Mouse (Mus musculus) thymus, postnatal 36 days (tissue): ENCODE data around the gene B3gnt2.
"Not testable (repeated sequence)": the region's sequence is repeated elsewhere in the genome, so short reads cannot be mapped to it uniquely, and the experiment has no call there.

Source experiments
- DNase-seq, 2 experiments: peaks; one replicate each; pipeline ENCODE4 v3.0.0; 2022; ENCODE audit warnings: mixed read lengths in 2 of 2

B3gnt2 gene

DNA sequence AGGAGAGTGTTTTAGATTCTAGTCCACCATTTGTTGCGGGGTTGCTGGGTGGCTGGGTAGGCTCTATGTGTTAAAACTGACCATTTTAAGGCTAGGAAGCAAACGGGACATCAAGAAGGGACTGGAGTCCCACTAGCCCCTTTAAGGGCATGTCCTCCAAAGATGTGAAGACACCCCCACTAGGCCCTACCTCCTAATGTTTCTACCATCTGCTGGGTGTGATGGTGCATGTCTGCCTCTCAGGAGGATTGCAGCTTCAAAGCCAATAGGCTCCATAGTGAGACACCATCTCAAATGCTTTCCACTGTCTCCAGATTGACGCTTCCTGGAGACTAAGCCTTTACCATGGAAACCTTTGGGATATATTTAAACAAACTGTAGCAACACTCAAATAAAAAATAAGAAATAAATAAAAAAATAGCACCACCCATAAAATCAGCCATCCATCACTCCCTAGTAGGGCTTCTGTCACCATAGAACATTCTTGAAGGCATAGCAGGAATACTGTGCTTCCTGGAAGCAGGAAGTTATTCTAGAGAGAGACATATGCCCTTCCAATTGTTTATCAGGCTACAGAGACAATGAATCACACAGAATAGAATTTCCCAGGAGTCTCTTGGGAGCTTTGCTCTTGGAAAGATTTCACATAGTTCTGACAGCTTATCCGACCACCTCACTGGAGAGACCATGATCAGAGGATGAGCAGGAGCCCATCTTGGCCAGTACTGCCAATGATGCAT lies 97.0 kb downstream of the B3gnt2 start:
- no peak for DNase-seq

DNA sequence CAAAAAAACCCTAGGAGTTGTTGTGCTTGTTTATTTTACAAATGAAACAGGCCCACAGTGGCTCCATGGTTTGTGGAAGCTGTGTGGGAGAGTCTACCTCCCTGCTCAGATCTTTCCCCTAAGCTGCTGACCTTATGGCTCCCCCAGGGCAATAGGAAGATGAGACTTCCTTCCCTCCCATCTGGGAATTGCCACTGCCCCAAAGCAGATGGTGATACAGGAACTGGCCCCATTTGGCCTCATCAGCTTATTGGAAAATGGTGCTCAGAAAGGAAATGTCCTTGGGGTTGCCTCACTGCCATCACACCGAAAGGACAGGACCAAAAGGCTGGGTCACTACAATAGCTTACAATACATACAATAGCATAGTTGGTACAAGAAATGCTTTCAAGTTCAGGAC lies 97.7 kb downstream of the B3gnt2 start:
- no peak for DNase-seq

DNA sequence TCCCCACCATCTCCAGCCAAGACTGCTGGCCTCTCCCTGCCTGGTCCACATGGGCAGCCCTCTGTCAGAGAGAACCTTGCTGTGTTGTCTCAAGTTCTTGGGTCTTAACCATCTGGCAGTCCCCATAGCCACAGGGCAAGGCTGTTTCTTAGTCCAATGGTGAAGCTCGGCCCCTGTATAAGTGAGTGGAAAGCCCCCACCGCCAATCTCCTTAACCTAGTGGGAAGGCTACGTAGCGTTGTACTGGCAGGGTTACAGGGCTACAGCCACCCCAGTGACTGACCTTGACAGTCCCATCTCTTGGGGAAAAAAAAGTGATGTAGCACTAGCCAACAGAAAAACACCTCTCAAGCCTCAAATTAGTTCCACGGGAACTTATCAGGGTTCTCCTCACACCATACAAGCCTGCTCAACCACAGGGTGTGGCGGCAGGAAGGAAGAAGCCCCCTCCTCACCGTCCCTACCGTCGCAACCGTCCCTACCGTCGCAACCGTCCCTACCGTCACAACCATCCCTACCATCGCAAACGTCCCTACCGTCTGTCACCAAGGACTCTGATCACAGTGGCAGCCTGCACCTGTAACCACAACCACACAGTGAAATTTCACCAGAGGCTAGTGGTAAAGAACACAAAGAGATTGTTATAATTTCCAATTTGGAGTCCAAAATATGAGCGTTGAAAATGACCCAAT lies 98.4 kb downstream of the B3gnt2 start:
- DNase-seq: peak; percentile 56 to 73

DNA sequence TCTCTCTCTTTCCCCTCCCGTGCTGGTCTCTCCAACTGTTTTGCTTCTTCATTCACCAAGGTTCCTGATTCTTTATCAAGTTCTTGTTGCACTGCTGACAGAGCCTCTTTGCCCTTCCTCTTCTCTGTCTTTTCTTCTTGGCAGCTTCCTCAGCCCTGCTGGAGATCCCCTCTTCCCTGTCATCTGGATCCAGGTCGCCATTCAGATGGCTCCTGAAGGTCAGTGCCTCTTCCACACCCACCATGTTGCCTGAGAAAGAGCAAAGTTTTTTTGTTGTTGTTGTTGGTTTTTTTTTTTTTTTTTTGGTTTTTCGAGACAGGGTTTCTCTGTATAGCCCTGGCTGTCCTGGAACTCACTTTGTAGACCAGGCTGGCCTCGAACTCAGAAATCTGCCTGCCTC lies 101.0 kb downstream of the B3gnt2 start:
- no peak for DNase-seq

DNA sequence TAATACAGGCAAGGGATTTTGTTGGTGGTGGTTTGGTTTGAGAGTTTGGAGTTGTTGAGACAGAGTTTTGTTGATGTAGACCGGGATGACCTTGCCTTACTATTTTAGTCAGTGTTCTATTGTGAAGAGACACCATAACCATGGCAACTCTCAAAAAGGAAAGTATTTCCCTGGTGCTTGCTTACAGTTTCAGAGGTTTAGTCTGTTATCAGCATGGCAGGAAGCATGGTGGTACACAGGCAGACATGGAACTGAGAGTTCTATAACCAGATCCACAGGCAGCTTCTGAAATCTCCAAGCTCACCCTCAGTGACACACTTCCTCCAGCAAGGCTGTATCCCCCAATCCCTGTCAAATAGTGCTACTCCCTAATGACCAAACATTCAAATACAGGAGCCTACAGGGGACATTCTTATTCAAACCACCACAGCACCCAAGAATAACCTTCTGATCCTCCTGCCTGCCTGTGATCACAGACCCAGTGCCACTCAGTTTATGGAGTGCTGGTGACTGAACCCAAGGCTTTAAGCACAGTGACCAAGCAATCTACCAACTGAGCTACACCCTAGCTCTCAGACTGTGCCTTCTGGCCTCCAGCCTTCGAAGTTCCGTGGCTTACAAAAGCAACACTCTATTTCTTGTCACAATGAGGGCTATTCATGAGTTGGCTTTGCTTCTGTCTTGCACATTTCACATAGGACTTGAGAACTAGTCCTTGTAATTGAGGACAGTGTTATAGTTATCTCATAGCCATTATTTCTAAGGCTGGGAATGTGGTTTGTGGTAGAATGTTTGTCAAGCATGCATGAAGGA lies 104.4 kb downstream of the B3gnt2 start:
- no peak for DNase-seq

DNA sequence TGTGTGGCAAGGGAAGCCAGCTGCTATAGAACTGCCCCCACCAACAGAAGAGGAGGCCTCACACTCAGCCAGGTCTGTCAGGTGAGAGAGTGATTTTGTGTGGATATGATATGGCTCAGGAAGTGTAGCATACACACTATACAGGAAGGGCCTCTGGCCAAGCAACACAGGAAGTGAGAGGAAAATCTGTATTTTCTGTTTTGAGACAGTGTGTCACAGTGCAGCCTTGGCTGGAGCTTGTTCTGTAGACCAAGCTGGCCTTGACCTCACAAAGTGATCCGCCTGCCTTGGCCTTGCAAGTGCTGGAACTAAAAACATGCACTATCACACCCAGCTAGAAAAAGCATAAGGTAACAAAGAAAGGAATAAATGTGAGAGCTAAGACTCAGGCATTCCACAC lies 105.6 kb downstream of the B3gnt2 start:
- DNase-seq: no peak

DNA sequence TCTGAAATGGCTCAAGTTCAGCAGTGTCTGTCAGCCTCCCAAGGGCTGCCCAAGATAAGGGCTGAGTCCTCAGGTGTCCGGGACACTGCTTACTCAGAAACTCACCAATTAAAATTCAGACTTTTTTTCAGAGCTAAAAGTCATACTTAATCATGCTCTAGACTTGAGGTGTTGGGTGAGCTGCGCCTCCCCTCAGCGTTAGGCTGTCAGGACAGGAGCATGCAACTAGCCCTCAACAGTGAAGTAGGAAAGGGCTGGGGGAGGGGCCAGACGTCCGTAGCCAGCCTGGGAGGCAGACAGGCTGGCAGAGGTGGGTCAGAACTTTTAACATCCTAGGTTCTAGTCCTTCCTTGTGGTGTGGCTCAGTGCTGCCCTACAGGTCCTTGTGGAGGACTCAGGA lies 108.2 kb downstream of the B3gnt2 start:
- no peak for DNase-seq

DNA sequence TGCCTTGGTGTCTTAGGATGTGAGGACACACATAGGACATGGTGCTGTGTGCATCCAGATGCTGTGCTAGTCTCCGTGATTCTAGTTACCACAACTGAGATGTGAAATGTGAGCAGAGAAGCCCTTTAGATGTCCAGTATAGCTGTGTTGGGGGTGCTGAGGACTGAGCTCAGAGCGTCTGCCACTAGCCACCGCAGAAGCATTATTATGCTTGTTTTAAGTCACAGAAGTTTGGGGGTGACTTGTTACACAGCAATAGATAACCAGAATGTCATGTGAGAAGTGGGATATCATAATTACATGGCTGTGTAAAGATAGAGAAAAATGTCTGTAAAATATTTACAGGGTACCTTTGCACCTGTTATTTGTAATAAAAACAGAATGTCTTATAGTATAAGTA lies 109.2 kb downstream of the B3gnt2 start:
- no peak for DNase-seq

DNA sequence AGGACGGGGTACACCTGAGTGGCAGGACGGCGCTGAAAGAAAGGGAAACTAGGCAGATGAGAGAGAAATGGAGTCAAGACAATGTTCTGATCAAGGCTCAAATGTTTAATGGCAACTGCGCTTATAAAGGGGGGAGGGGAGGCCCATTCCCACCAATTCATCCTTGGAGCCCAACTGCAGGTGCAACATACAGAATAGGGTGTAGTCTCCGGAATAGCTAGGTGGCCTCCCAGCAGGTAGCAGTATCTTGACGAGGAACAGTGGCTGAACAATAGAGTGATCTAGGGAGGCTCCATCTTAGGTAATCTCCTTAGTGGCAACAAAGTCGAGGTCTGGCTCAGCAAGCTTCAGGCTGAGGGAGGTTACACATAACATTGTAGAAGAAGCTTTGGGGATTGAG lies 113.4 kb downstream of the B3gnt2 start:
- DNase-seq: no peak

DNA sequence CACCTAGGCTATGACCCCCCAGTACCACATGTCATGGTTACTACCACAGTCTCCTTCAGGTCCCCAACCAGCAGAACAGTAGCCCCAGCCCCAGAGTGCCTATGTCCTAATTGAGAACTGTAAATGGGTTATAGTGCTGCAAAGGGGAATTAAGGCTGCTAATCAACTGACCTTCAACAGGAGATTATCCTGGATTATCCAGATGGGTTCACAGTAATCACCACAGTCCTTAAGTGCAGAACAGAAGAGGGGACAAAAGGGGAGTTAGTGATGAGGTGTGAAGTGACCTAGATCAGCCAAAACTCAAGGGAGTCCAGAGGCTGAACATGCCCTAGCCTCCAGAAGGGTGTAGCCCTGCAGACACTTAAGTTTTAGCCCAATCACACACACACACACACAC lies 115.4 kb downstream of the B3gnt2 start:
- DNase-seq: no peak

DNA sequence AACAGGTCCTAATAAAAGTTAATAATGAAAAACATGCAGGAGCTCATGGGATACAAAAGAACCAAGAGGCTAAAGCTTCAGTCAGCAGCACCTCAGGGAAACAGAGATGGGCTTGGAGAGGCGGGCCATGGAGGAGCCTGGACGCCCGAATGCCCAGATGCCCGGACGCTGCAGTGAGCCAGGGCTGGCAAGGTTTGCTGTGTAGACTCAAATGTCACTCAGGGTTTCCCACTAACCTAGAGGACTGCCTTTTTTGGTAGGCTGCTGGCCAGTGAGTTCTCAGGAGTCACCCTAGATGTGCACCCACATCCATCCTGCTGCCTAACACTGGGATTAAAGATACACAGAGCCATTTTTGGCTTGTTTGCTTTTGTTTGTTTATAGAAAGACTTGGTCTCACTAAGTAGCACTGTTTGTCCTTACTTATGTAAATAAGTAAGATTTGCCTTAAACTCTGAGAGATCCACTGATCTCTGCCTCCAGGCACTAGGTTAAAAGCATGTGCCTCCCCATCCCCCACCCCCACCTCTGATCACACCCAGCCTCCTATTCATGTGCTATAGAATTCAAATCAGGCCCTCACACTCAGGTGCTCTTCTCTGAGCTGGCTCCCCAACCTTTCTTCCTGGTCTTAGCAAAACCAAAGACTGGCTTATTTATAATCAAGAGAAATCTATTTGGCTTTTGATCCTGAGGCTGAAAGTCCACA lies 117.0 kb downstream of the B3gnt2 start:
- DNase-seq: no peak

DNA sequence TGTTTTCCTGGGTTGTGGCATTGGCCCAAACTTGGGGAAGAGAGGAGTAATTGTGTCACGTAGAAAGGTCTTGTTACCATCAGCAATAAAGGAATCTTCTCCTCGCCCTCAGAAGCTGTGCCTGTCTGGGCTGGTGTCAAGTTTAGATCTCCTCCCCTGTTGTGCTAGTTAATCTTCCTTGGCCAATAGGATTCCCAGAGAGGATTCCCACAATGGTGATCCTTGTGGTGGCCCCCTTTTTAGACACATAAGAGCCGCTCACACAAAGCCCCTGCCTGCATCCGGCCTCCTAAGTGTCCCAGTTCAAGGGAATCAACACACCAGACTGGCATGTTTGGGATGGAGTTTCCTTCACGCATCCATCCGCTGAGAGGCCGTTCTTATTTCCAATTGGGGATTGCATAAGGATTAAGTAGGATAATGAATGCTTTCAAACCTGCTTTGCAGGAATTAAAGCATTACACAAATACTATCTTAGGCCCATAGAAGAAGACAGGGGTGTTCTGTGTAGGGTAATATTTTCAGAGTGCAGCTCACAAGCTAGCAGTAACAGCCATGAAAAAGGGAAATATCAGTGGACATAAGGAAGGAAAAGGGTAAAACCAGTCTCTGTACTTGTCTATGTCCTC lies 118.6 kb downstream of the B3gnt2 start:
- DNase-seq: no peak

DNA sequence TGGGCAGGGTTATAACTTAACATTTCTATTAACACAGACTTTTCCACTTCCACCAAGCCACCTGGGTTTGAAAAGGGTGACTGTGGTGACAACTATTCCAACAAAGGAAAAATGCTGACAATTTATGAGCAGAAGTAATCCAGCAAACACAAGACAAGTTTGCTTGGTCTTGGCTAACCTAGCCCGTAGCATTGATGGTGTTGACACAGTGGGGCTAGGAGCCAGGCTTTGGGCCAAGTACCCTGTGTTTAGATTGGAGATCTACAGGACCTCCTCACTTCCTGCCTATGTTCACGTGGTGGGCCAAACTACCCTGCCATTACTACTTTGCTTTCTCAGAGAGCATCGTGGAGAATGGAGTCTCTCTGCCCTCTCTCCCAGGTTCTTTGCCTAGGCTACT lies 119.3 kb downstream of the B3gnt2 start:
- no peak for DNase-seq

DNA sequence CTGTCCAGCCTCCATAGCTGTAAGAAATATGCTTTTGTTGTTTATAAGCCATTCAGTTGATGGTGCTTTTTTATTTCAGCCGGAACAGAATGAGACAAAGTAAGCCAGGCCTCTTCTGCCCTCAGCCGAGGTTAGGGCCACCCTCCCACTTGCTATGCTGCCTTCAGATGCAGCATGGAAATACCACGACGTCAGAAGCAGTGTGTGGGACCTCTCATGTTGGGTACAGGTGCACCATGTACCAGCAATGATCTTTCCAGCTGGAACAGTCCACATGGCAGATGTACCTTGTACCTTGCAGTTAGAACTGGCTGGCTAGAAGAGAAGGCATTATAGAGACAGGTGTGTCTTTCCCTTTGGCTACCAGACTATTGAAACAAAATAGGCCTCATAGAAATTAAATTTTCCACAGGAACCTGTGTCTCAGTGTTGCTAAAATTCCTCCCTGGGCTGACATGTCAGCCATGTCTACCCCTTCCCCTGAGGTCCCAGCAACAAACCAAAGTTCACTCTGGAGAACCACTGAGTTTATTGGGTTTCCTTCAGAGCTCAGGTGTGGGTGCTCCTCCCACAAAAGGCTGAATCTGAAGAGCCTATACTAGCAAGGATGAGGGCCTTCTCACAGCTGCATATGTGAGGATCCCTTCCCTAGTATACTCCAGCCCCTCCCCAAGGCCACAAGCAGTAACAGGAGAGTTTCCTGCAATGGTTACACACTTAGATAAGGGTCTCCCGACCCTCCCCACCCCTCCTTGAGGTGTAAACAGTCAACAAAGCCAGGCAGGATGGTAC lies 121.1 kb downstream of the B3gnt2 start:
- DNase-seq: peak in 1 of 2 experiments; percentile 21

DNA sequence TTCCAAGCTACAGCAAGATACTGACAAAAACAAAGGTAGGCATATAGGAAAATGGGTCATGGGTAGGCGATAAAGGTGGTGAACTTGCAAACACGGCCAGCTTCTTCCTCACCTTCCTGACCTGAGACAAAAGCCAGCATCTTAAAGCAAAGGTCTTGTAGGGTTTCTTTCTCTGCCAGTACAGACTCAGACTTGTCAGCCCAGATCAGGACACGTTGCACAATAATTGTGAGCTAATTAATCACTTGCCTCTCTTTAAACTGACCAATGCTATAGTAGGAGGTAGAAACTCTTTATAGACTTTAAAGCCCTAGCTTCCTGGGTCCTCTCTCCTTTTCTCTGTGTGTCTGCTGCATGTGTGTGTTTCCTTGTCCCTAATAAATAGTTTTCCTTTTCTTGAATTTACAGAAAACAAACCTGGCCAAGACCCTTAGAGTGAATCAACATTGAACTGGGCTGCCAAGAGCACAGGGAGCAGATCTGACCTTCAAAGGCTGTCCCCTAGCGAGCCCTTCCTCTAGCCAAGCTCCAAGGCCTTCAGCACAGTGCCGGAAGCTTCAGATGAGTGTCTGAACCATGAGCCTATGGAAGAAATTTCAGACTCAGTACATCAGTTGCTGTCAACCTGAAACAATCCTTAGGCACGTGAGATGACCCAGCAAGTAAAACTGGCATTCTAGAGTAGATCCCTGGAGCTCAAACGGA lies 124.1 kb downstream of the B3gnt2 start:
- DNase-seq: no peak

DNA sequence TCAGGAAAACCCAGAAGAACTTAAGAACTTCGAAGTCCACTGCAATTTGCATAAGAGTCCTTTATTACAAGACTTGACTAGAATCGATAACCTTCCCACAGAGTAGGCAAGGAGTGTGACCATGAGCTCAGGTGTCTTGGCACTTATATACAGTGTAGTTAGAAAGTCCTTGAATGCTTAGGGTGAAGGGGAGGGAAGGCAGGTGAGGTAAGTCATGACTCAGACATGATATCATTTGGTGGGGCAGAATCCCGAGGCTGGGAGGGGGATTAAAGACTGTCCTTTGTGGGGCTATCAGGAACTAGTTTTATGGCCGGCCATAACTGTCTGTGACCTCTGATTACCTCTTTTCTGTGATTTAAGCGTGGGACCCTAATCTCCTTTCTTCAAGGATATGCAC lies 125.6 kb downstream of the B3gnt2 start:
- not testable (repeated sequence) for DNase-seq

DNA sequence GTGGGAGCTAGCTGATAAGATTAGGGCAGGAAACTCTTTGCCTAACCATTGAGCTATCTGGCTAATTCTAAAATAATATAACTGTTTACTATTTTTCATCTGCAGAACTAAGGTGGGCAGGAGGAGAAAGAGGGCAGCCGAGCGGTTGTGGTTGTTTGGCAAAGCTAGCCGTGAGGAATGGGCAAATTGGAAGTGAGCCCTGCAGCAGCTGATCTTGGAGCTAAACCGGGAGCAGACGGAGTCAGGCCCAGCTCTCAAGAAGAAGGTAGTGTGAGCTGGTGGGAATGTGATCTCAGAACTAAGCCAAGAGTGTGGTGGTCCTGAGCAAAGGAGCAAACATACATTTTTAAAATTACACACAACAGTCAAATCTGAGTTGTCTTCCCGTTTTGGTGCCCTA lies 126.8 kb downstream of the B3gnt2 start:
- no peak for DNase-seq

DNA sequence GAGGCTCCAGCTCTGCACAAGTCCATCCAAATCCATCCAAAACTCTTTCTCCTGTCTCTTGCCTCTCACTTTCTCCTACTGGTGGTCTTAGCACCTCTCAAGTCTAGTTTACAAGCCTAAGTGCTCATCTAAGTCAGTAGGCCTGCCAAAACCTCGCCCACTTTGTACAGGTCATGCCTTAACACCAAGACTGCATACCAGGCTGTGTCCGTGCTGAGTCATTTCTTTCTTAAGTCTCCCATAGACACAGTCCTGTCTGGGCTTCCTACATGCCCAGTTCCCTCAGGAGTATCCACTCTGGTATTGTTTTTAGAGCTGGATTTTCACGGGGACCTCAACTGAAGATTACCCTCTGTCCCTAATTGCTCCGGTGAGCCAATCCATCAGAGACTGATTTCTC lies 127.9 kb downstream of the B3gnt2 start:
- no peak for DNase-seq

DNA sequence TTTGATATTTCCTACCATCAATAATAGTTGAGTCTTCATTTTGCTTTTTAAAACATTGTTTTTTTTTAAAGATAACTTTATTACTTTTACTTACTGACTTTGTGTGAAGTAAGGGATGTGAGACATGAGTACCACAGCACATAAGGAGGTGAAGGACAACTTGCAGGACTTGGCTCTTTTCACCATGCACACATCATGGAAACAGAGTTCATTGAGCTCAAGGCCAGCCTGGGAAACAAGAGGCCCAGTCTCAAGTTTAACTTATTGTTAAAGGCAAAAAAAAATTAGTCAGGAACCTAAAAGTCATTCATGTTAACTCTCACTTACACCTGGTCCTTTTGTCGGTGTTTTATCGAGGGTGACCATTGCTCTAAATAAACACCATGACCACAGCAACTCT lies 137.7 kb downstream of the B3gnt2 start:
- no peak for DNase-seq

DNA sequence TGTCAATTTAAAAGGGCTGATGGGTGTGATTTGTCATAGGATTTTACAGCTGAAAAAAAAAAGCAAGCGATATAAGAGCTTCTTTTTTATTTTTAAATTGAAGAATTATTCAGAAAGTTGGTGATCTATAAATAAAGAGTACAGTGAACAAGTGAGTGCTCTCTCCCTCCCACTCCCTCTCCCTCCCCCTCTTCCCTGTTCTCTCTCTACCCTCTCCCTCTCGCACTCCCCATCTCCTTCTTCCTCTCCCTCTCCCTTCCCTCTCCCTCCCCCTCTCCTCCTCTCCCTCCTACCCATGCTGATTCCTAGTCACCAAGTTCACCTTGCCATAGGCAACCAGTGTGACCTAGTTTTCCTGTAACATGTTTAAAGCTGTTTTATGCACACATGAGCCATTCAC lies 140.7 kb downstream of the B3gnt2 start:
- no peak for DNase-seq

DNA sequence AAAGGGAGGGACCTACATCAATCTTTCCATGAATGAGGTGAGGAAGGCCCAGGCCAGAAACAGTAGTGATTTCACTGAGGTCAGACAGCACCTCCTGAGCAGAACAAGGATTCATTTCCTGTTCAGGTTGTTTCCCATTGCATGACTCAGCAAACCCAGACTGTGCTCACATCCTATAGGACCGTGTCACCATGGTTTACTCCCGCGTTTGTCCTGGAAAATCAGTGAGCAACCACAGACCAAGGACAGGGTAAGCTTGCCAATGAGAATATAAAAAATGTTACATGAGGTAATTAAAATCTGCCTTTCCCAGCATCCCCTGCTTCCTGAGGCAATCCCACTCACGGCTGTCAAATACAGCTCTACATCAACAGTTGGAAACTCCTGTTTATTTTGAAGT lies 141.2 kb downstream of the B3gnt2 start:
- no peak for DNase-seq
